Mouse (Mus musculus): Measurements from ENCODE around the gene Tmem132e. TPM values are rescaled to one million over a fixed set of nuclear protein-coding genes. Genes with fewer than 3 reads are reported as not detected.

Gene Tmem132e
- total and polyA plus RNA-seq, 3 experiments: not detected

DNA sequence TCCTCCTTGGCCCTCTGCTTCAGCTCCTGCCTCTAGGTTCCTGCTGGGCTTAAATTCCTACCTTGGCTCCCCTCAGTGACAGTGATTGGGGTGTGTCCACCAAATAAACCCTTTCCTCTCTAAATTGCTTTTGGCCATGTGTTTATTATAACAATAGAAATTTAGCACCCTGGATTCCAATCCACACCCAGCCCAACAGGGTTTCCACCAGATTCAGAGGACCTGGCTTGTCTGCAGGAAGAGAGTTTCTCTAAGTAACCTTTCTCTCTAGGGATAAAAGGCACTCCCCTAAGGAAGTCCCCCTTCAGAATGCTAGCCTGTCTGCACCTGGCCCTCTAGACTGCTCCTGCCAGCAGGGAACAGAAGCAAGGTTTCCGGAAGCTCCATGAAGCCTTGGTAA is 82.4 kb downstream of the Tmem132e start:
- Histone ChIP-seq H3K4me3 (replicated peaks in 1 of 3; ENCODE audit: low read depth in 2 of 3, low read length in 2 of 3, poor library complexity in 1 of 3) (no peak overlapping the region), H3K4me2 (ENCODE audit: insufficient read depth, low read depth, poor library complexity, severe bottlenecking) (no peak overlapping the region), H3K79me2 (replicated peaks; ENCODE audit: control insufficient read depth, extremely low read depth, insufficient read depth, poor library complexity, severe bottlenecking) (no peaks in the 10 kb centered on the region), H3K27me3 (replicated peaks) (peaks cover 86% of the 10 kb centered on the region), H3K4me1 (ENCODE audit: control insufficient read depth in 1 of 2, insufficient read depth in 2 of 2) (peaks cover under 1 to 2% of the 10 kb centered on the region in 2 experiments; a peak in 3 of 4 replicates), H3K9ac (ENCODE audit: insufficient read depth, low read depth) (no peak overlapping the region), H3K36me3 (replicated peaks in 1 of 2; ENCODE audit: control insufficient read depth in 1 of 2, insufficient read depth in 1 of 2, low read length in 1 of 2) (no peaks in the 10 kb centered on the region), H3K9me3 (replicated peaks; ENCODE audit: low read length) (no peaks in the 10 kb centered on the region), H3K27ac (ENCODE audit: insufficient read depth, low read depth) (no peak overlapping the region)
- in situ Hi-C loops (cut with MboI; ENCODE audit: low pct_ligation_motif_present, low pct_unique_long_range_greater_than_20kb, low sequenced_read_pairs) (no loop called here), dilution Hi-C loops (cut with MboI; ENCODE audit: extremely low pct_ligation_motif_present, extremely low pct_unique_long_range_greater_than_20kb, low sequenced_read_pairs) (no loop called here)
- DNase-seq (ENCODE audit: extremely low read depth): no peak
- no peak for TF ChIP-seq E2F4 (IDR thresholded peaks at IDR 0.05; ENCODE audit: insufficient replicate concordance, low read depth, low read length)

GRCm38 (mm10) chr11:82473137-82473621 is 84.5 kb downstream of the Tmem132e start:
- dilution Hi-C loops (cut with MboI; ENCODE audit: extremely low pct_ligation_motif_present, extremely low pct_unique_long_range_greater_than_20kb, low sequenced_read_pairs): no loop called here
- H3K4me2 ChIP-seq (ENCODE audit: insufficient read depth, low read depth, poor library complexity, severe bottlenecking): no peak overlapping the region
- in situ Hi-C loops (cut with MboI; ENCODE audit: low pct_ligation_motif_present, low pct_unique_long_range_greater_than_20kb, low sequenced_read_pairs): no loop called here

DNA sequence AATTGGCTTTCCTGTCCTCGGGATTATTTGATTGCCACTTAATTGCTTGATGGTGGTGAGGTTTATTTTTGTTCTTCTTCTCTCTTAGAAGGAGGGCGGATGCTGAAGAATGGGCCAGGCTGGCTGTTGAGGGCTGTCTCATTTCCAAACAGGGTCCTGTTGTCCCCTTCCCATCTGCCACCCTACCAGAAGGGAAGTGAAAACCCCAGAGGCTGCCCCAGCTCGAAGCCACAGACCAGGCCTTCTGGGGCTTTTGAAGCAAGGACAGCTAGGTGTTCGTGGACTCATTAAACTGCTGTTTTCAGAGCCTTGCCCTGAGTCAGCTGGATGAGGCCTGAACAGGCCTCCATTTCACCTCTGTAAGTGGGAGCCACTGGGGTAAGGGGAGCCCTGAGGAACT is 87.4 kb downstream of the Tmem132e start:
- in situ Hi-C loops (cut with MboI; ENCODE audit: low pct_ligation_motif_present, low pct_unique_long_range_greater_than_20kb, low sequenced_read_pairs): no loop called here
- dilution Hi-C loops (cut with MboI; ENCODE audit: extremely low pct_ligation_motif_present, extremely low pct_unique_long_range_greater_than_20kb, low sequenced_read_pairs): no loop called here
- TF ChIP-seq GABPA (IDR thresholded peaks at IDR 0.05; ENCODE audit: insufficient replicate concordance, low read depth, low read length) (no peak), MAFK (IDR thresholded peaks at IDR 0.05; ENCODE audit: insufficient replicate concordance, low read length) (0 out of 2 replicates have a peak, but pooled peaks have one; percentile 31), RCOR1 (conservative IDR thresholded peaks at IDR 0.05; ENCODE audit: low read depth, low read length) (no peak), E2F4 (IDR thresholded peaks at IDR 0.05; ENCODE audit: insufficient replicate concordance, low read depth, low read length) (no peak), MAX (IDR thresholded peaks at IDR 0.05; ENCODE audit: low read length) (0 out of 2 replicates have a peak, but pooled peaks have one; percentile 12), KAT2A (IDR thresholded peaks at IDR 0.05; ENCODE audit: insufficient replicate concordance, low read length) (no peak), MEF2A (IDR thresholded peaks at IDR 0.05; ENCODE audit: borderline replicate concordance, low read depth, low read length) (no peak), CHD1 (IDR thresholded peaks at IDR 0.05; ENCODE audit: low read depth, low read length) (no peak), JUND (conservative IDR thresholded peaks at IDR 0.05; ENCODE audit: low read depth, low read length) (no peak), CHD2 (IDR thresholded peaks at IDR 0.05; ENCODE audit: low read length) (no peak), BHLHE40 (IDR thresholded peaks at IDR 0.05; ENCODE audit: low read depth, low read length) (no peak), EP300 (IDR thresholded peaks at IDR 0.05; ENCODE audit: low read length) (peak; percentile 77), RAD21 (IDR thresholded peaks at IDR 0.05; ENCODE audit: low read depth, low read length) (no peak), UBTF (IDR thresholded peaks at IDR 0.05; ENCODE audit: low read depth, low read length) (peak; percentile 39; the same call in 1 of the 2 replicates), ZNF384 (IDR thresholded peaks at IDR 0.05; ENCODE audit: low read depth, low read length) (no peak), TBP (conservative IDR thresholded peaks at IDR 0.05; ENCODE audit: low read depth, low read length) (no peak), IRF4 (IDR thresholded peaks at IDR 0.05; ENCODE audit: low read depth, low read length) (peak; percentile 87), TCF12 (IDR thresholded peaks at IDR 0.05; ENCODE audit: low read depth, low read length) (peak; percentile 53; the same call in 1 of the 2 replicates)

More at GRCm38 (mm10) chr11:82473137-82473621, 84.5 kb downstream of the Tmem132e start:
- TF ChIP-seq NRF1 (IDR thresholded peaks at IDR 0.05; ENCODE audit: low read depth, low read length) (no peak), EP300 (IDR thresholded peaks at IDR 0.05; ENCODE audit: low read length) (no peak), ZNF384 (IDR thresholded peaks at IDR 0.05; ENCODE audit: low read depth, low read length) (no peak), ZC3H11A (IDR thresholded peaks at IDR 0.05; ENCODE audit: low read depth, low read length) (no peak), TBP (conservative IDR thresholded peaks at IDR 0.05; ENCODE audit: low read depth, low read length) (no peak), MEF2A (IDR thresholded peaks at IDR 0.05; ENCODE audit: borderline replicate concordance, low read depth, low read length) (no peak), KAT2A (IDR thresholded peaks at IDR 0.05; ENCODE audit: insufficient replicate concordance, low read length) (no peak), SMC3 (IDR thresholded peaks at IDR 0.05; ENCODE audit: low read depth, low read length) (no peak), UBTF (IDR thresholded peaks at IDR 0.05; ENCODE audit: low read depth, low read length) (no peak), MYC (IDR thresholded peaks at IDR 0.05; ENCODE audit: low read depth, low read length) (no peak), CTCF (conservative IDR thresholded peaks at IDR 0.05 in 1 of 2, IDR thresholded peaks at IDR 0.05 in 1 of 2; ENCODE audit: low read depth in 2 of 2, low read length in 2 of 2) (no peak), USF2 (conservative IDR thresholded peaks at IDR 0.05; ENCODE audit: low read depth, low read length) (no peak), POLR2AphosphoS2 (IDR thresholded peaks at IDR 0.05; ENCODE audit: low read depth, low read length) (no peak), MAZ (IDR thresholded peaks at IDR 0.05; ENCODE audit: low read depth, low read length) (no peak), ELF1 (IDR thresholded peaks at IDR 0.05; ENCODE audit: low read depth, low read length) (no peak), MAX (IDR thresholded peaks at IDR 0.05; ENCODE audit: low read length) (no peak), JUN (IDR thresholded peaks at IDR 0.05; ENCODE audit: insufficient read depth, low read depth, low read length) (no peak), ETS1 (conservative IDR thresholded peaks at IDR 0.05; ENCODE audit: low read depth, low read length) (no peak), JUND (conservative IDR thresholded peaks at IDR 0.05; ENCODE audit: low read depth, low read length) (no peak), SIN3A (IDR thresholded peaks at IDR 0.05; ENCODE audit: low read length) (no peak)
- no peaks in the 10 kb centered on the region for H3K36me3 ChIP-seq (replicated peaks in 1 of 2; ENCODE audit: control insufficient read depth in 1 of 2, insufficient read depth in 1 of 2, low read length in 1 of 2)
- peaks cover 7 to 9% of the 10 kb centered on the region in 2 experiments; a peak in 3 of 4 replicates for H3K4me1 ChIP-seq (ENCODE audit: control insufficient read depth in 1 of 2, insufficient read depth in 2 of 2)
- no peak overlapping the region for H3K27ac ChIP-seq (ENCODE audit: insufficient read depth, low read depth)
- peaks cover 85% of the 10 kb centered on the region for H3K27me3 ChIP-seq (replicated peaks)
- H3K79me2 ChIP-seq (replicated peaks; ENCODE audit: control insufficient read depth, extremely low read depth, insufficient read depth, poor library complexity, severe bottlenecking): no peaks in the 10 kb centered on the region
- H3K9me3 ChIP-seq (replicated peaks; ENCODE audit: low read length): no peaks in the 10 kb centered on the region
- no peak overlapping the region for H3K9ac ChIP-seq (ENCODE audit: insufficient read depth, low read depth)
- H3K4me3 ChIP-seq (replicated peaks in 1 of 3; ENCODE audit: low read depth in 2 of 3, low read length in 2 of 3, poor library complexity in 1 of 3): no peak overlapping the region
- DNase-seq (ENCODE audit: extremely low read depth): no peak

More for the DNA sequence above, 87.4 kb downstream of the Tmem132e start:
- peak; percentile 5 for DNase-seq (ENCODE audit: extremely low read depth)
- no peaks in the 10 kb centered on the region for H3K36me3 ChIP-seq (replicated peaks in 1 of 2; ENCODE audit: control insufficient read depth in 1 of 2, insufficient read depth in 1 of 2, low read length in 1 of 2)
- H3K79me2 ChIP-seq (replicated peaks; ENCODE audit: control insufficient read depth, extremely low read depth, insufficient read depth, poor library complexity, severe bottlenecking): no peaks in the 10 kb centered on the region
- peaks cover 93% of the 10 kb centered on the region for H3K27me3 ChIP-seq (replicated peaks)
- peaks cover 7 to 9% of the 10 kb centered on the region in 2 experiments; a peak in 3 of 4 replicates for H3K4me1 ChIP-seq (ENCODE audit: control insufficient read depth in 1 of 2, insufficient read depth in 2 of 2)
- H3K4me2 ChIP-seq (ENCODE audit: insufficient read depth, low read depth, poor library complexity, severe bottlenecking): no peak overlapping the region
- no peaks in the 10 kb centered on the region for H3K9me3 ChIP-seq (replicated peaks; ENCODE audit: low read length)
- H3K27ac ChIP-seq (ENCODE audit: insufficient read depth, low read depth): no peak overlapping the region
- H3K9ac ChIP-seq (ENCODE audit: insufficient read depth, low read depth): no peak overlapping the region
- no peak overlapping the region for H3K4me3 ChIP-seq (replicated peaks in 1 of 3; ENCODE audit: low read depth in 2 of 3, low read length in 2 of 3, poor library complexity in 1 of 3)

All from CH12.LX (cell line).